Mouse (Mus musculus) midbrain, embryonic 10.5 days (tissue): ENCODE data around the gene Smarcc1. TPM values are rescaled to one million over a fixed set of nuclear protein-coding genes. Genes with fewer than 3 reads are reported as not detected.
"Not testable (repeated sequence)": the region's sequence is repeated elsewhere in the genome, so short reads cannot be mapped to it uniquely, and the experiment has no call there.

Source experiments
- DNase-seq: peaks from one replicate; pipeline ENCODE4 v3.0.0-alpha.2; 2017; ENCODE audit warnings: low spot score
- H3K27ac ChIP-seq: fragments of 300-500 bp; sonication (generic); replicated peaks from 2 replicates; pipeline ENCODE4 v1.5.1; 2016; ENCODE audit warnings: mild to moderate bottlenecking
- H3K27me3 ChIP-seq: fragments of 300-500 bp; sonication (generic); 2 replicates; pipeline ENCODE4 v1.6.1; 2016; ENCODE audit warnings: low read depth, mild to moderate bottlenecking; ENCODE audit not compliant: poor library complexity, severe bottlenecking
- H3K36me3 ChIP-seq: fragments of 300-500 bp; sonication (generic); 2 replicates; pipeline ENCODE4 v1.6.1; 2016; ENCODE audit warnings: mild to moderate bottlenecking, moderate library complexity
- H3K4me1 ChIP-seq: fragments of 300-500 bp; sonication (generic); 2 replicates; pipeline ENCODE4 v1.6.1; 2016
- H3K4me3 ChIP-seq: fragments of 300-500 bp; sonication (generic); 2 replicates; pipeline ENCODE4 v1.5.1; 2016; ENCODE audit warnings: mild to moderate bottlenecking, moderate library complexity
- H3K9me3 ChIP-seq: fragments of 300-500 bp; sonication (generic); replicated peaks from 2 replicates; pipeline ENCODE4 v1.6.1; 2016; ENCODE audit warnings: mild to moderate bottlenecking
- WGBS: fragments of 180-500 bp; shearing (Covaris S2); methylation state at CpG from one replicate; pipeline ENCODE4 v1.1.7; 2016; 5-methylcytosine and 5-hydroxymethylcytosine counted together
- polyA plus RNA-seq: library from polyadenylated mRNA; unstranded; fragments of >200 nt; fragmentation: Nextera tagmentation; extraction: Ambion mirVana; gene quantifications from 2 replicates; pipeline ENCODE4 v1.2.1, GENCODE M21; 2016

The Smarcc1 gene
- polyA plus RNA-seq, 1 experiment from 2014 or later = 185 TPM

- Histone ChIP-seq H3K27ac (peak overlapping the region; percentile 91), H3K36me3 (peaks cover 94% of the 10 kb centered on the region), H3K27me3 (no peaks in the 10 kb centered on the region), H3K4me1 (peaks cover 7% of the 10 kb centered on the region), H3K4me3 (peak overlapping the region; percentile 93), H3K9me3 (no peaks in the 10 kb centered on the region)
- peak; percentile 92 for DNase-seq
- 3% methylated on average over 41 of the region's 41 CpGs for WGBS
Measured at GRCm38 (mm10) chr9:110100627-110101600, 16.6 kb upstream of the Smarcc1 start.

- H3K27ac ChIP-seq = peak overlapping the region; percentile 98
- H3K9me3 ChIP-seq = no peaks in the 10 kb centered on the region
- peaks cover 54% of the 10 kb centered on the region for H3K36me3 ChIP-seq
- no peaks in the 10 kb centered on the region for H3K27me3 ChIP-seq
- H3K4me1 ChIP-seq = peaks cover 26% of the 10 kb centered on the region
- DNase-seq = no peak
- WGBS = 14% methylated on average over 10 of the region's 10 CpGs
- H3K4me3 ChIP-seq = peak overlapping the region; percentile 93
Measured at GRCm38 (mm10) chr9:110116353-110116976, 1.0 kb upstream of the Smarcc1 start.

DNA sequence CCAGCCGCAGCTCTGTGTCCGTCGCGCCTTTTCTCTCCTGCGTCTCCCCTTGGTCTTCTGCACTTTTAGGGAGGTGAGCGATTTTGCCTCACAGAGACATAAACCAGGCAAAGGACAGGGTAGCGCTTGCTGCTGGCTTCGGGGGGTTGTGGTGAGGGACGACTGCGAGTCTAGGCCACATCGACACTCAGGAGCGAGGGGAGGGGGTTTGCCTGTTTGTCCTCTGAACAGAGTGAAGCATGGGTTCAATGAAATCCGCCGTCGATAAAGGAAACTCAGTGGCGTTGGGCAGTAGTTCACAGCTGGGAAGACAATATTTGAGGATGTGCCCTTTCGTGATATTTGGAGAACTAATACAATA is 251 bp downstream of the Smarcc1 start, which contains the start of gene Dhx30:
TSS of gene Dhx30 (minus strand) at position 52 of the 361 bp plus-strand sequence.
- H3K36me3 ChIP-seq = peaks cover 42% of the 10 kb centered on the region
- H3K9me3 ChIP-seq = no peaks in the 10 kb centered on the region
- DNase-seq = no peak
- H3K27me3 ChIP-seq = no peaks in the 10 kb centered on the region
- H3K27ac ChIP-seq = peak within 1 kb of the TSS; percentile 98
- under 1% methylated on average over 17 of the region's 17 CpGs for WGBS
- peak within 1 kb of the TSS; percentile 93 for H3K4me3 ChIP-seq
- H3K4me1 ChIP-seq = peaks cover 26% of the 10 kb centered on the region

DNA sequence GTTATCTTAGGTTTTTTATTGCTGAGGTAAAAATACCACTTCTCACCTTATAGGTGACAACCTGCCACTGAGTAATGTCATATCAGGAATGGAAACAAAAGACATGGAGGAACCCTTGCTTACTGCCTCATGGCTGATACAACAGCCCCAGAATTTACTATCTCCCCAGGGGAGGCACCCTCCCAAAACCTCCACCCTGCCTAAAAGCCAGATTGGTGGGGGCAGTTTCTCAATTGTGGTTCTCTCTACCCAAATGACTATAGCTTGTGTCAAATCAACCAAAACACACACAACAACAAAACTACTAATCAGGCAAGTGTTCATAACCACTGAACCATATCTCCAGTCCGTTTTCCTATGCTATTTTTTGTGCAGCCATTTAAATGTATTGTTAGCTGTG is 741 bp downstream of the Smarcc1 start:
- Histone ChIP-seq H3K4me3 (peak overlapping the region; percentile 93), H3K27me3 (no peaks in the 10 kb centered on the region), H3K9me3 (no peaks in the 10 kb centered on the region), H3K27ac (peak overlapping the region; percentile 98), H3K4me1 (peaks cover 26% of the 10 kb centered on the region), H3K36me3 (peaks cover 37% of the 10 kb centered on the region)
- DNase-seq = no peak
- WGBS = 62% methylated on average over 1 of the region's 1 CpGs

- Histone ChIP-seq H3K4me3 (no peak overlapping the region), H3K36me3 (peaks cover 13% of the 10 kb centered on the region), H3K9me3 (no peaks in the 10 kb centered on the region), H3K27ac (no peak overlapping the region), H3K27me3 (no peaks in the 10 kb centered on the region), H3K4me1 (peaks cover 13% of the 10 kb centered on the region)
- no peak for DNase-seq
- WGBS = 86% methylated on average over 4 of the region's 4 CpGs
Measured at GRCm38 (mm10) chr9:110121424-110121823, 3.9 kb downstream of the Smarcc1 start.

DNA sequence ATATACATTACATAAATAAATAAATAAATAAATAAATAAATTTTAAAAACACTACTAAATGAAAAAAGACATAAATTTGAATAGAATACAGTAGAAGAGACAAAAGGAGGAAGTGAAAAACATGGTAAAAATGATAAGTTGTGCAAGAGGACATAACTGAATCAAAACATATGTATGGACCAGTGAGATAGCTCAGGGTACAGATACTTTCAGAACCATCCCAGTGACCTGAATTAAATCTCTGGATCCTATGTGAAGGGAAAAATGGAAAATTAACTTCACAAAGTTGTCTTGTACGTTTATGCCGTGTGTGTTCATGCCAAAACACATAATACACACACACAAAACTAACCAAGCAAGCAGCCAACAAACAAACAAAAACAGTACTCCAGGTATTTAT is 5.8 kb downstream of the Smarcc1 start:
- Histone ChIP-seq H3K27ac (no peak overlapping the region), H3K9me3 (no peaks in the 10 kb centered on the region), H3K4me1 (peaks cover 6% of the 10 kb centered on the region), H3K27me3 (no peaks in the 10 kb centered on the region), H3K4me3 (no peak overlapping the region), H3K36me3 (peaks cover 13% of the 10 kb centered on the region)
- WGBS = 84% methylated on average over 2 of the region's 2 CpGs
- no peak for DNase-seq

- not testable (repeated sequence) for H3K27me3 ChIP-seq, H3K4me1 ChIP-seq, H3K27ac ChIP-seq, H3K9me3 ChIP-seq, DNase-seq, H3K4me3 ChIP-seq, H3K36me3 ChIP-seq
- 71% methylated on average over 2 of the region's 2 CpGs for WGBS
Measured at GRCm38 (mm10) chr9:110124008-110124540, 6.6 kb downstream of the Smarcc1 start.

GRCm38 (mm10) chr9:110130896-110131524 is 13.5 kb downstream of the Smarcc1 start:
- DNase-seq = no peak
- WGBS = 32% methylated on average over 10 of the region's 10 CpGs
- no peaks in the 10 kb centered on the region for H3K9me3 ChIP-seq
- H3K36me3 ChIP-seq = peaks cover 30% of the 10 kb centered on the region
- peaks cover 31% of the 10 kb centered on the region for H3K4me1 ChIP-seq
- H3K27me3 ChIP-seq = no peaks in the 10 kb centered on the region
- peak overlapping the region; percentile 97 for H3K27ac ChIP-seq
- H3K4me3 ChIP-seq = peak overlapping the region; percentile 76

- Histone ChIP-seq H3K36me3 (peaks cover 37% of the 10 kb centered on the region), H3K4me1 (peaks cover 31% of the 10 kb centered on the region), H3K27ac (peak overlapping the region; percentile 97), H3K27me3 (no peaks in the 10 kb centered on the region), H3K4me3 (peak overlapping the region; percentile 76), H3K9me3 (no peaks in the 10 kb centered on the region)
- peak; percentile 100 for DNase-seq
- under 1% methylated on average over 64 of the region's 64 CpGs for WGBS
Measured at GRCm38 (mm10) chr9:110131525-110132197, 14.2 kb downstream of the Smarcc1 start.

GRCm38 (mm10) chr9:110132201-110132605 is 14.7 kb downstream of the Smarcc1 start:
- peaks cover 42% of the 10 kb centered on the region for H3K36me3 ChIP-seq
- peaks cover 31% of the 10 kb centered on the region for H3K4me1 ChIP-seq
- DNase-seq = no peak
- H3K9me3 ChIP-seq = no peaks in the 10 kb centered on the region
- H3K27ac ChIP-seq = peak overlapping the region; percentile 97
- under 1% methylated on average over 38 of the region's 38 CpGs for WGBS
- no peaks in the 10 kb centered on the region for H3K27me3 ChIP-seq
- peak overlapping the region; percentile 76 for H3K4me3 ChIP-seq

GRCm38 (mm10) chr9:110132921-110133320 is 15.4 kb downstream of the Smarcc1 start:
- DNase-seq = no peak
- H3K4me1 ChIP-seq = peaks cover 31% of the 10 kb centered on the region

GRCm38 (mm10) chr9:110134176-110134575 is 16.7 kb downstream of the Smarcc1 start:
- WGBS = 82% methylated on average over 5 of the region's 5 CpGs
- Histone ChIP-seq H3K4me1 (peaks cover 31% of the 10 kb centered on the region), H3K27ac (no peak overlapping the region), H3K27me3 (no peaks in the 10 kb centered on the region), H3K36me3 (peaks cover 62% of the 10 kb centered on the region), H3K9me3 (no peaks in the 10 kb centered on the region), H3K4me3 (peak overlapping the region; percentile 76)
- no peak for DNase-seq

More at GRCm38 (mm10) chr9:110132921-110133320, 15.4 kb downstream of the Smarcc1 start:
- WGBS = 73% methylated on average over 6 of the region's 6 CpGs
- peaks cover 49% of the 10 kb centered on the region for H3K36me3 ChIP-seq
- H3K4me3 ChIP-seq = peak overlapping the region; percentile 76
- H3K27ac ChIP-seq = peak overlapping the region; percentile 97
- H3K27me3 ChIP-seq = no peaks in the 10 kb centered on the region
- H3K9me3 ChIP-seq = no peaks in the 10 kb centered on the region
